Mouse (Mus musculus) kidney, postnatal 14 days (tissue): ENCODE results near the gene Ccpg1.
A peak's percentile ranks its signal among the peaks of the same experiment; 100 is the strongest.

Experiments used
- DNase-seq: peaks from one replicate; pipeline ENCODE4 v3.0.0; 2022; ENCODE audit warnings: mixed read lengths

Gene Ccpg1

GRCm38 (mm10) chr9:73048927-73049326 is 63.7 kb downstream of the Ccpg1 start:
- no peak for DNase-seq

GRCm38 (mm10) chr9:73049833-73050232 is 64.6 kb downstream of the Ccpg1 start:
- no peak for DNase-seq

- no peak for DNase-seq
Measured at GRCm38 (mm10) chr9:73050606-73051005, 65.4 kb downstream of the Ccpg1 start.

- peak; percentile 57 for DNase-seq
Measured at GRCm38 (mm10) chr9:73055441-73055911, 70.2 kb downstream of the Ccpg1 start.

GRCm38 (mm10) chr9:73059224-73059623 is 74.0 kb downstream of the Ccpg1 start:
- DNase-seq, result no peak

- DNase-seq, result peak; percentile 38
Measured at GRCm38 (mm10) chr9:73063621-73064290, 78.5 kb downstream of the Ccpg1 start.
